Mouse (Mus musculus) erythroblast, embryonic 14.5 days (primary cell): Measurements from ENCODE around the gene Uvrag.

Source experiments
- GATA1 ChIP-seq: IDR thresholded peaks from 2 replicates; pipeline ENCODE4 v1.6.1; 2012; ENCODE audit warnings: low read length, inconsistent platforms, mixed read lengths
- TAL1 ChIP-seq: IDR thresholded peaks from 3 replicates; pipeline ENCODE4 v1.6.1; 2012; ENCODE audit warnings: low read length, inconsistent platforms, mixed read lengths

DNA sequence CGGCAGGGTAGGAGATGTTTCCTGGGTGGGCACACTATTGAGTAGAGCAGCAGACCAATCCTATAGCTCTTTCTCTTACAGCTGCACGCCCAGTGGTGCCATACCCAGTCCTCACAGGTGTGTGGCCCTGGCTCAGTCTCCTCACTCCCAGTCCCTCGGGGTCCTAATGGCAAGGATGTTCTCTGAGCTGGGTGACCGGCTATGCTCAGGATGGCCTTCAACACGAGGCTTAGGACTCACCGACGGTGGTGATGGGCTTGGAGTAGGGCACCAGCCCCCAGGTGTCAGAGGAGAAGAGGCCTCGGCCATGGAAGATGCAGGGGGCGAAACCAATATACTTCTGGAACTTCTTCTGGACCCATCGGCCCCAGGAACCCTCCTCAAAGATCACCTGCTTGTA is 15.8 kb upstream of the Uvrag start:
- no peak for TF ChIP-seq TAL1
- no peak for TF ChIP-seq GATA1
